Mouse (Mus musculus) myocyte (in vitro differentiated cells): ENCODE data around the gene Olfr331. TPM values are rescaled to one million over a fixed set of nuclear protein-coding genes. Genes with fewer than 3 reads are reported as not detected.
"Not testable (repeated sequence)": the region's sequence is repeated elsewhere in the genome, so short reads cannot be mapped to it uniquely, and the experiment has no call there.

Experiments used
- H3K27me3 ChIP-seq: one replicate; pipeline ENCODE4 v1.6.1; 2011; ENCODE audit not compliant: control insufficient read depth, insufficient read depth, insufficient read length
- H3K36me3 ChIP-seq: one replicate; pipeline ENCODE4 v1.6.1; 2011; ENCODE audit not compliant: control insufficient read depth, insufficient read depth
- H3K4me2 ChIP-seq: one replicate; pipeline ENCODE4 v1.6.1; 2011; ENCODE audit warnings: low read depth, control low read depth
- H3K4me3 ChIP-seq: one replicate; pipeline ENCODE4 v1.5.1; 2011; ENCODE audit warnings: mild to moderate bottlenecking, control low read depth, moderate library complexity
- H3K79me2 ChIP-seq: one replicate; pipeline ENCODE4 v1.6.1; 2011; ENCODE audit not compliant: control insufficient read depth, insufficient read depth
- H3ac ChIP-seq: one replicate; pipeline ENCODE4 v1.6.1; 2011; ENCODE audit not compliant: control insufficient read depth, insufficient read length
- CEBPB ChIP-seq: IDR thresholded peaks from 2 replicates; pipeline ENCODE4 v1.6.1; 2011; ENCODE audit warnings: mild to moderate bottlenecking, moderate library complexity; ENCODE audit not compliant: poor library complexity, insufficient read depth, severe bottlenecking
- E2F4 ChIP-seq: IDR thresholded peaks from one replicate; pipeline ENCODE4 v1.6.1; 2011; ENCODE audit warnings: mild to moderate bottlenecking, control low read depth, moderate library complexity; ENCODE audit not compliant: insufficient read depth
- MAX ChIP-seq: IDR thresholded peaks from one replicate; pipeline ENCODE4 v1.6.1; 2011; ENCODE audit warnings: low read depth, mild to moderate bottlenecking, control low read depth
- MYOD1 ChIP-seq, 3 experiments: IDR thresholded peaks; one replicate each; pipeline ENCODE4 v1.6.1; 2011; ENCODE audit warnings: control low read depth in 2 of 3, low read depth in 2 of 3, mild to moderate bottlenecking in 2 of 3, moderate library complexity in 1 of 3; ENCODE audit not compliant: insufficient read length in 2 of 3, control insufficient read depth in 1 of 3
- POLR2A ChIP-seq: IDR thresholded peaks from one replicate; pipeline ENCODE4 v1.6.1; 2011; ENCODE audit warnings: low read depth, mild to moderate bottlenecking, control low read depth, moderate library complexity; ENCODE audit not compliant: insufficient read length
- POLR2AphosphoS2 ChIP-seq: IDR thresholded peaks from one replicate; pipeline ENCODE4 v1.6.1; 2011; ENCODE audit warnings: low read depth, control low read depth; ENCODE audit not compliant: insufficient read length
- SRF ChIP-seq: IDR thresholded peaks from one replicate; pipeline ENCODE4 v1.6.1; 2011; ENCODE audit warnings: low read depth; ENCODE audit not compliant: control insufficient read depth, insufficient read length
- TCF12 ChIP-seq: IDR thresholded peaks from one replicate; pipeline ENCODE4 v1.6.1; 2011; ENCODE audit warnings: mild to moderate bottlenecking, control low read depth; ENCODE audit not compliant: poor library complexity, insufficient read depth, severe bottlenecking
- TCF3 ChIP-seq: IDR thresholded peaks from one replicate; pipeline ENCODE4 v1.6.1; 2011; ENCODE audit warnings: low read depth, control low read depth; ENCODE audit not compliant: insufficient read length
- USF1 ChIP-seq: IDR thresholded peaks from one replicate; pipeline ENCODE4 v1.6.1; 2011; ENCODE audit warnings: low read depth, mild to moderate bottlenecking, control low read depth, moderate library complexity
- polyA plus RNA-seq: library from polyadenylated mRNA; unstranded; fragments of >200 nt; fragmentation: generic; extraction: Trizol; gene quantifications from one replicate; pipeline ENCODE4 v1.2.1, GENCODE M21; 2012; ENCODE audit warnings: missing spikeins

The Olfr331 gene
- polyA plus RNA-seq = not detected

- not testable (repeated sequence) for H3K79me2 ChIP-seq, H3K36me3 ChIP-seq, H3K4me3 ChIP-seq, H3ac ChIP-seq, H3K4me2 ChIP-seq, H3K27me3 ChIP-seq
These were observed at the start of gene Olfr331 for GRCm38 (mm10) chr11:58502472-58502871. Gene Olfr331, minus strand, starts transcription at chr11:58502572.

- Histone ChIP-seq H3K79me2 (no peaks in the 10 kb centered on the region), H3K27me3 (no peaks in the 10 kb centered on the region), H3K4me2 (no peak within 1 kb of the TSS), H3K36me3 (no peaks in the 10 kb centered on the region), H3ac (no peak within 1 kb of the TSS), H3K4me3 (no peak within 1 kb of the TSS)
- TF ChIP-seq USF1 (no peak), SRF (no peak), POLR2A (no peak), MYOD1 (IDR thresholded peaks at IDR 0.05; ENCODE audit: control insufficient read depth in 1 of 3, insufficient read length in 2 of 3, low read depth in 2 of 3) (no peak), TCF3 (no peak), TCF12 (no peak)
These were observed 44.0 kb upstream of the Olfr331 start, which contains the start of gene Olfr329-ps for GRCm38 (mm10) chr11:58546322-58546721. Gene Olfr329-ps, minus strand, starts transcription at chr11:58546422.

- H3K79me2 ChIP-seq, H3K36me3 ChIP-seq, H3K4me3 ChIP-seq, H3ac ChIP-seq, H3K4me2 ChIP-seq, H3K27me3 ChIP-seq: not testable (repeated sequence)
These were observed 32.4 kb upstream of the Olfr331 start, which contains the start of gene Olfr330 for GRCm38 (mm10) chr11:58534736-58535135. Gene Olfr330, minus strand, starts transcription at chr11:58534836.

- not testable (repeated sequence) for H3ac ChIP-seq, H3K79me2 ChIP-seq, H3K4me3 ChIP-seq, H3K36me3 ChIP-seq, H3K27me3 ChIP-seq, H3K4me2 ChIP-seq
These were observed 17.4 kb upstream of the Olfr331 start for GRCm38 (mm10) chr11:58519756-58520155.

GRCm38 (mm10) chr11:58518916-58519315 is 16.5 kb upstream of the Olfr331 start:
- H3K27me3 ChIP-seq, H3K4me3 ChIP-seq, H3K36me3 ChIP-seq, H3K79me2 ChIP-seq, H3K4me2 ChIP-seq, H3ac ChIP-seq: not testable (repeated sequence)

- not testable (repeated sequence) for H3K27me3 ChIP-seq, H3ac ChIP-seq, H3K36me3 ChIP-seq, H3K4me3 ChIP-seq, H3K79me2 ChIP-seq, H3K4me2 ChIP-seq
These were observed 6.7 kb upstream of the Olfr331 start for GRCm38 (mm10) chr11:58509058-58509457.

GRCm38 (mm10) chr11:58499290-58499689 is 3.1 kb downstream of the Olfr331 start:
- no peak overlapping the region for H3K4me2 ChIP-seq
- no peak overlapping the region for H3ac ChIP-seq
- H3K27me3 ChIP-seq = no peaks in the 10 kb centered on the region
- TF ChIP-seq MYOD1 (IDR thresholded peaks at IDR 0.05; ENCODE audit: control insufficient read depth in 1 of 3, insufficient read length in 2 of 3, low read depth in 2 of 3) (no peak), TCF12 (no peak), POLR2AphosphoS2 (no peak), CEBPB (no peak), E2F4 (no peak)
- H3K36me3 ChIP-seq = no peaks in the 10 kb centered on the region
- H3K4me3 ChIP-seq = no peak overlapping the region
- no peaks in the 10 kb centered on the region for H3K79me2 ChIP-seq

GRCm38 (mm10) chr11:58498761-58499160 is 3.6 kb downstream of the Olfr331 start:
- H3K79me2 ChIP-seq = no peaks in the 10 kb centered on the region
- TF ChIP-seq CEBPB = no peak
- no peak for TF ChIP-seq MAX

More at GRCm38 (mm10) chr11:58498761-58499160, 3.6 kb downstream of the Olfr331 start:
- H3K36me3 ChIP-seq = no peaks in the 10 kb centered on the region
- no peaks in the 10 kb centered on the region for H3K27me3 ChIP-seq
- no peak overlapping the region for H3ac ChIP-seq
- H3K4me3 ChIP-seq = no peak overlapping the region
- no peak overlapping the region for H3K4me2 ChIP-seq
